Mouse (Mus musculus): ENCODE data around the gene Dnase1l2.

- TF ChIP-seq POLR2A (IDR thresholded peaks at IDR 0.05; ENCODE audit: insufficient read depth, low read depth, low read length) (peak; percentile 74), CTCF (IDR thresholded peaks at IDR 0.05; ENCODE audit: insufficient read depth, low read depth, low read length) (no peak)
Measured at GRCm38 (mm10) chr17:24469910-24470602, 27.2 kb upstream of the Dnase1l2 start, which contains the start of the genes E4f1 and Pgp.
